Mouse (Mus musculus): ENCODE measurements around the gene Flt1. TPM values are rescaled to one million over a fixed set of nuclear protein-coding genes. Genes with fewer than 3 reads are reported as not detected.

Flt1 gene
- polyA plus RNA-seq, 2 experiments, result 1.1 to 1.9 TPM

DNA sequence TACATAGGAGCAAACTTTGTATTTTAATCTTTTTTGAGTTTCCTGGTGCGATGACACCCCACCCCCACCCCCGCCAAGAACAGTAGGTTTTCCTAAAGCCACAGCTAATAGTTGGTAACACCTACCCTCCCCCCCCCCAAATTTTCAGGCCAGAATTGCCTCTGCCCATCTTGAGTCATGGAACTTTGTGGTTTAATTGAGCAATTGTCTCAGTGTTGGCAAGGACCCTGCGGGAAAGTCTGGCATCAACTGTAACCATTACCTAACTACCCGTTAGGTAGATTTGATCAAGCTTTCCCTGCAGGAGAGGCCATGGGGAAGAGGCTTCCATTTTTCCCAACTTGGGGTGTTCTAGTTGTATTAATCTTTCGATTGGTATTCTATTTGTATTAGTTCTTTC, 23.4 kb downstream of the Flt1 start:
- ATAC-seq (ENCODE audit: insufficient read depth), result no peak
- Histone ChIP-seq H3K27me3 (ENCODE audit: control insufficient read depth, insufficient read depth, low read length) (no peaks in the 10 kb centered on the region), H3K36me3 (replicated peaks; ENCODE audit: control insufficient read depth, insufficient read depth, low read depth) (no peaks in the 10 kb centered on the region)

DNA sequence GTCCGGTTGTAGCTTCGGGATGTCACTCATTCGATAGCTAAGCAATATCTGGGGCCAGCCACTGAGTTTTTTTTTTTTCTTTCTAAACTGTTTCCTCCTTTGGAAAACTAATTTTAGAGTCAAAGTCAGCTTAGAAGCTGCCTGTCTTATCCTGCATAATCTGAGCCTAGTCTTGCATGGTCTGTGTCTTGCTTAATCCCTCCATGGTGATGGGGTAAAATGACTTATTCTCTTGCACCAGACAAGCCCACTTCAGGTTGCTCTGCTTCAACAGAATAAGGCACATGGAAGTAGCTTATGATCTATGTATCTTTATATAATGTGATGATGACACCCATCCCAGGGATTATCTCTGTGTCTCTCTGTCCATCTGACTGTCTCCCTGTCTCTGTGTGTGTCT, 24.8 kb downstream of the Flt1 start:
- no peaks in the 10 kb centered on the region for H3K36me3 ChIP-seq (replicated peaks; ENCODE audit: control insufficient read depth, insufficient read depth, low read depth)
- WGBS (ENCODE audit: insufficient replicate concordance), result 58% methylated on average over 3 of the region's 3 CpGs
- H3K9me3 ChIP-seq (ENCODE audit: control insufficient read depth, low read length), result no peaks in the 10 kb centered on the region
- H3K4me1 ChIP-seq (replicated peaks; ENCODE audit: control insufficient read depth in 2 of 2, insufficient read depth in 2 of 2, low read length in 1 of 2), result peaks cover 0 to 2% of the 10 kb centered on the region in 2 experiments; a peak in 1 of 4 replicates
- H3K4me2 ChIP-seq (ENCODE audit: low read depth), result no peak overlapping the region
- DNase-seq (ENCODE audit: low read depth in 3 of 3, low spot score in 3 of 3) (no peak), ATAC-seq (ENCODE audit: insufficient read depth) (no peak)
- H3K27ac ChIP-seq, result no peak overlapping the region
- H3K9ac ChIP-seq (replicated peaks), result no peak overlapping the region
- TF ChIP-seq EP300 (IDR thresholded peaks at IDR 0.05; ENCODE audit: low read depth) (no peak), CTCF (IDR thresholded peaks at IDR 0.05; ENCODE audit: low read depth) (no peak)
- H3K4me3 ChIP-seq (ENCODE audit: insufficient read depth in 1 of 2, low read depth in 2 of 2, low read length in 2 of 2), result no peak overlapping the region
- H3K27me3 ChIP-seq (ENCODE audit: control insufficient read depth, insufficient read depth, low read length), result no peaks in the 10 kb centered on the region

More for the DNA sequence above, 23.4 kb downstream of the Flt1 start:
- 56% methylated on average over 5 of the region's 5 CpGs for WGBS (ENCODE audit: insufficient replicate concordance)
- Histone ChIP-seq H3K27ac (no peak overlapping the region), H3K4me1 (replicated peaks; ENCODE audit: control insufficient read depth in 2 of 2, insufficient read depth in 2 of 2, low read length in 1 of 2) (peaks cover 0 to 2% of the 10 kb centered on the region in 2 experiments; a peak in 1 of 4 replicates), H3K9me3 (ENCODE audit: control insufficient read depth, low read length) (no peaks in the 10 kb centered on the region), H3K4me2 (ENCODE audit: low read depth) (no peak overlapping the region), H3K4me3 (ENCODE audit: insufficient read depth in 1 of 2, low read depth in 2 of 2, low read length in 2 of 2) (no peak overlapping the region), H3K9ac (replicated peaks) (no peak overlapping the region)
- no peak for DNase-seq (ENCODE audit: low read depth in 3 of 3, low spot score in 3 of 3)
- TF ChIP-seq CTCF (IDR thresholded peaks at IDR 0.05; ENCODE audit: low read depth) (no peak), EP300 (IDR thresholded peaks at IDR 0.05; ENCODE audit: low read depth) (no peak)

DNA sequence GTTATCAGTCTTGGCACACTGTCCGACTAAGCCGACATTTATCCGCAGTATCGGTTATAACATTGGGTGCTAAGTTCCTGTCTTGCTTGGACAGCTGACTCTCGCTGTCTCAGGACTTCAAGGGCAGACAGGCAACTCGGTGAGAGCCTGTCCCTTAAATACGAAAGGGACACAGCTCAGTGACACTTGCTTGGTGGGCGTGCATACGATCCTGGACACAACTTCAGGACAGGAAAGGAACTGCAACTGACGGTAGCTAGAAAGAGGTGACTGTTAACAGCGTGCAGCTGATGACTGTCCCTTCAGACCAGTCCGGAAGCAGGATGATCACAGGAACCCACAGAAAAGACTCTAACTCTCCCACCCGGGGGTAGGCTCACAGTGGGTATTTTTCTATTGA, 27.8 kb downstream of the Flt1 start:
- H3K9ac ChIP-seq (replicated peaks), result no peak overlapping the region
- H3K4me2 ChIP-seq (ENCODE audit: low read depth), result no peak overlapping the region
- no peak for ATAC-seq (ENCODE audit: insufficient read depth)
- H3K9me3 ChIP-seq (ENCODE audit: control insufficient read depth, low read length), result no peaks in the 10 kb centered on the region
- peaks cover 0 to 2% of the 10 kb centered on the region in 2 experiments; a peak in 1 of 4 replicates for H3K4me1 ChIP-seq (replicated peaks; ENCODE audit: control insufficient read depth in 2 of 2, insufficient read depth in 2 of 2, low read length in 1 of 2)
- H3K36me3 ChIP-seq (replicated peaks; ENCODE audit: control insufficient read depth, insufficient read depth, low read depth), result no peaks in the 10 kb centered on the region
- WGBS (ENCODE audit: insufficient replicate concordance), result 53% methylated on average over 13 of the region's 13 CpGs
- H3K4me3 ChIP-seq (ENCODE audit: insufficient read depth in 1 of 2, low read depth in 2 of 2, low read length in 2 of 2), result no peak overlapping the region
- DNase-seq (ENCODE audit: low read depth in 3 of 3, low spot score in 3 of 3), result no peak
- TF ChIP-seq EP300 (IDR thresholded peaks at IDR 0.05; ENCODE audit: low read depth) (no peak), CTCF (IDR thresholded peaks at IDR 0.05; ENCODE audit: low read depth) (peak; percentile 28; the same call in 1 of the 2 replicates)
- no peaks in the 10 kb centered on the region for H3K27me3 ChIP-seq (ENCODE audit: control insufficient read depth, insufficient read depth, low read length)
- H3K27ac ChIP-seq, result no peak overlapping the region

DNA sequence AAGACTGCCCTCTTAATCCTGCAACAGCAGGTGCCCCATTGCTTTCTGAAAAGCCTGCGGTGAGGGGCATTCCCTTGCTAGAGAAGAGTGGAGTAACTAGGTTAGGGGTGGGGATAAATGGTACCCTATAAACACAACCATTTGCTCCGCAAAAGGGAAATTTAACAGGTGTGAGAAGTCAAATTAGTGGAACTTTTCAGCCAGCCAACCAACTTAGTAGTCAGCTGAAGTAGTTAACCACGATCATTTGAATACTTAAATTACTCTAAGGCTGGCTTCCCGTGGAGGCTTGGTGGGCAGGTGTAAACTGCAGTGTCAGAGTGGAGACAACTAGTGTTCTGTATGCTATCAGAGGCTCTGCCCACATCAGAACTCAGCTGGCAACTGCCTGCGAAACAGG, 28.6 kb downstream of the Flt1 start:
- Histone ChIP-seq H3K4me2 (ENCODE audit: low read depth) (no peak overlapping the region), H3K27me3 (ENCODE audit: control insufficient read depth, insufficient read depth, low read length) (no peaks in the 10 kb centered on the region), H3K4me3 (ENCODE audit: insufficient read depth in 1 of 2, low read depth in 2 of 2, low read length in 2 of 2) (no peak overlapping the region), H3K36me3 (replicated peaks; ENCODE audit: control insufficient read depth, insufficient read depth, low read depth) (no peaks in the 10 kb centered on the region), H3K27ac (no peak overlapping the region), H3K9me3 (ENCODE audit: control insufficient read depth, low read length) (no peaks in the 10 kb centered on the region), H3K4me1 (replicated peaks; ENCODE audit: control insufficient read depth in 2 of 2, insufficient read depth in 2 of 2, low read length in 1 of 2) (peaks cover 0 to 2% of the 10 kb centered on the region in 2 experiments; a peak in 1 of 4 replicates), H3K9ac (replicated peaks) (no peak overlapping the region)
- DNase-seq (ENCODE audit: low read depth in 3 of 3, low spot score in 3 of 3), result no peak
- 52% methylated on average over 5 of the region's 5 CpGs for WGBS (ENCODE audit: insufficient replicate concordance)
- no peak for TF ChIP-seq EP300 (IDR thresholded peaks at IDR 0.05; ENCODE audit: low read depth)
- no peak for TF ChIP-seq CTCF (IDR thresholded peaks at IDR 0.05; ENCODE audit: low read depth)
- ATAC-seq (ENCODE audit: insufficient read depth), result no peak

DNA sequence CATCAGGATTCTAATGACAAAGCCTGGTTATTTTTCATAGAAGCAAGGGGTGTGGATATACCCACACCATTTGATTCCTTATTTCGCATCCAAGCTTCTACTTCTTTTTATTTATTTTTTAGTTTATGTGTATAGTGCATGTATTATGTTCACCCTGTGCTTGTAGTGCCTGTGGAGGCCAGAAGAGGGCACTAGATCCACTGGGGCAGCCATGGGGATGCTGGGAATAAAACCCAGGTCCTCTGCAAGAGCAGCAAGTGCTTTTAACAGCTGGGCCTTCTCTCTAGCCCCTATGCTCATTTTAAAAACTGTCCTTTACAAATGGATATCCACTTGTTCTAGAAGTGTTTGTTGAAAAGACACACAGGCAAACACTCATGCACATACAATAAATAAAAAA, 33.2 kb downstream of the Flt1 start:
- Histone ChIP-seq H3K27me3 (ENCODE audit: control insufficient read depth, insufficient read depth, low read length) (no peaks in the 10 kb centered on the region), H3K4me3 (ENCODE audit: insufficient read depth in 1 of 2, low read depth in 2 of 2, low read length in 2 of 2) (no peak overlapping the region), H3K9ac (replicated peaks) (no peak overlapping the region), H3K4me1 (replicated peaks; ENCODE audit: control insufficient read depth in 2 of 2, insufficient read depth in 2 of 2, low read length in 1 of 2) (no peaks in the 10 kb centered on the region), H3K9me3 (ENCODE audit: control insufficient read depth, low read length) (no peaks in the 10 kb centered on the region), H3K4me2 (ENCODE audit: low read depth) (no peak overlapping the region), H3K27ac (no peak overlapping the region), H3K36me3 (replicated peaks; ENCODE audit: control insufficient read depth, insufficient read depth, low read depth) (no peaks in the 10 kb centered on the region)
- DNase-seq (ENCODE audit: low read depth in 3 of 3, low spot score in 3 of 3), result no peak
- 43% methylated on average over 1 of the region's 1 CpGs for WGBS (ENCODE audit: insufficient replicate concordance)
- TF ChIP-seq EP300 (IDR thresholded peaks at IDR 0.05; ENCODE audit: low read depth) (no peak), CTCF (IDR thresholded peaks at IDR 0.05; ENCODE audit: low read depth) (no peak)
- no peak for ATAC-seq (ENCODE audit: insufficient read depth)

Measured in liver, embryonic 14.5 days (tissue).